Mouse (Mus musculus): Measurements from ENCODE around the gene Arhgap42.

Gene Arhgap42

GRCm38 (mm10) chr9:9001170-9001569, 237.7 kb downstream of the Arhgap42 start:
- DNase-seq = no peak

GRCm38 (mm10) chr9:8996494-8996893, 242.4 kb downstream of the Arhgap42 start:
- no peak for DNase-seq

- no peak for DNase-seq
Observed at GRCm38 (mm10) chr9:8982315-8982714, 256.6 kb downstream of the Arhgap42 start.

GRCm38 (mm10) chr9:8977775-8978174, 261.1 kb downstream of the Arhgap42 start:
- DNase-seq = no peak

GRCm38 (mm10) chr9:8971491-8971890, 267.4 kb downstream of the Arhgap42 start, which contains the start of gene Gm16485:
Gene Gm16485, plus strand, starts transcription at chr9:8971791.
- DNase-seq = no peak

GRCm38 (mm10) chr9:8970240-8970639, 268.7 kb downstream of the Arhgap42 start:
- no peak for DNase-seq

GRCm38 (mm10) chr9:8964512-8965133, 274.3 kb downstream of the Arhgap42 start:
- peak; percentile 12 for DNase-seq

GRCm38 (mm10) chr9:8953306-8953705, 285.6 kb downstream of the Arhgap42 start:
- DNase-seq = no peak

Measured in cerebellum, adult 8-10 months (tissue).